Mouse (Mus musculus): ENCODE results near the gene Phc1. TPM values are rescaled to one million over a fixed set of nuclear protein-coding genes. Genes with fewer than 3 reads are reported as not detected.
"Not testable (repeated sequence)": the region's sequence is repeated elsewhere in the genome, so short reads cannot be mapped to it uniquely, and the experiment has no call there.

Gene Phc1
- polyA plus RNA-seq, 1 experiment from 2014 or later: 36.1 TPM

GRCm38 (mm10) chr6:122355909-122356308 is 15.5 kb upstream of the Phc1 start:
- Histone ChIP-seq H3K27ac (replicated peaks) (no peak overlapping the region), H3K27me3 (no peaks in the 10 kb centered on the region), H3K36me3 (no peaks in the 10 kb centered on the region), H3K4me1 (no peaks in the 10 kb centered on the region), H3K9ac (replicated peaks) (no peak overlapping the region), H3K4me3 (no peak overlapping the region), H3K9me3 (no peaks in the 10 kb centered on the region), H3K4me2 (replicated peaks) (no peak overlapping the region)
- ATAC-seq (replicated peaks): no peak
- 66% methylated on average over 9 of the region's 9 CpGs for WGBS

- H3K9me3 ChIP-seq; H3K4me3 ChIP-seq; H3K27ac ChIP-seq (replicated peaks); H3K9ac ChIP-seq (replicated peaks); H3K36me3 ChIP-seq; H3K4me2 ChIP-seq (replicated peaks); H3K27me3 ChIP-seq; H3K4me1 ChIP-seq; ATAC-seq (replicated peaks): not testable (repeated sequence)
- 62% methylated on average over 1 of the region's 1 CpGs for WGBS
These were observed 7.0 kb upstream of the Phc1 start for GRCm38 (mm10) chr6:122347326-122347725.

GRCm38 (mm10) chr6:122346399-122346798 is 6.0 kb upstream of the Phc1 start:
- no peak overlapping the region for H3K9ac ChIP-seq (replicated peaks)
- no peak overlapping the region for H3K4me3 ChIP-seq
- no peak overlapping the region for H3K4me2 ChIP-seq (replicated peaks)
- no peak for ATAC-seq (replicated peaks)
- WGBS: 86% methylated on average over 7 of the region's 7 CpGs
- no peaks in the 10 kb centered on the region for H3K36me3 ChIP-seq
- H3K27ac ChIP-seq (replicated peaks): no peak overlapping the region
- peaks cover 3% of the 10 kb centered on the region; the same call in 1 of the 2 replicates for H3K4me1 ChIP-seq
- H3K27me3 ChIP-seq: no peaks in the 10 kb centered on the region
- no peaks in the 10 kb centered on the region for H3K9me3 ChIP-seq

- no peak for ATAC-seq (replicated peaks)
- Histone ChIP-seq H3K4me3 (no peak overlapping the region), H3K27me3 (no peaks in the 10 kb centered on the region), H3K4me1 (peaks cover 8% of the 10 kb centered on the region), H3K27ac (replicated peaks) (no peak overlapping the region), H3K9ac (replicated peaks) (no peak overlapping the region), H3K36me3 (no peaks in the 10 kb centered on the region), H3K9me3 (no peaks in the 10 kb centered on the region), H3K4me2 (replicated peaks) (no peak overlapping the region)
- 88% methylated on average over 6 of the region's 6 CpGs for WGBS
These were observed 5.4 kb upstream of the Phc1 start for GRCm38 (mm10) chr6:122345731-122346130.

GRCm38 (mm10) chr6:122344386-122345116 is 4.2 kb upstream of the Phc1 start:
- Histone ChIP-seq H3K4me2 (replicated peaks) (no peak overlapping the region), H3K4me1 (peaks cover 10% of the 10 kb centered on the region), H3K4me3 (no peak overlapping the region), H3K36me3 (no peaks in the 10 kb centered on the region), H3K27me3 (no peaks in the 10 kb centered on the region), H3K27ac (replicated peaks) (no peak overlapping the region), H3K9ac (replicated peaks) (no peak overlapping the region), H3K9me3 (no peaks in the 10 kb centered on the region)
- 56% methylated on average over 9 of the region's 9 CpGs for WGBS
- no peak for ATAC-seq (replicated peaks)

- Histone ChIP-seq H3K9me3 (no peaks in the 10 kb centered on the region), H3K4me1 (peaks cover 12% of the 10 kb centered on the region), H3K4me2 (replicated peaks) (no peak overlapping the region), H3K9ac (replicated peaks) (no peak overlapping the region), H3K27ac (replicated peaks) (no peak overlapping the region), H3K27me3 (no peaks in the 10 kb centered on the region), H3K36me3 (no peaks in the 10 kb centered on the region), H3K4me3 (no peak overlapping the region)
- no peak for ATAC-seq (replicated peaks)
- 62% methylated on average over 10 of the region's 10 CpGs for WGBS
These were observed 3.4 kb upstream of the Phc1 start for GRCm38 (mm10) chr6:122343719-122344118.

GRCm38 (mm10) chr6:122342125-122342524 is 1.8 kb upstream of the Phc1 start:
- Histone ChIP-seq H3K27me3 (no peaks in the 10 kb centered on the region), H3K36me3 (no peaks in the 10 kb centered on the region)

GRCm38 (mm10) chr6:122341038-122341810 is 863 bp upstream of the Phc1 start:
- Histone ChIP-seq H3K27me3 (no peaks in the 10 kb centered on the region), H3K9ac (replicated peaks) (no peak overlapping the region), H3K4me1 (peaks cover 29% of the 10 kb centered on the region), H3K4me2 (replicated peaks) (peak overlapping the region; percentile 62), H3K27ac (replicated peaks) (peak overlapping the region; percentile 99), H3K4me3 (peak overlapping the region; percentile 72), H3K9me3 (no peaks in the 10 kb centered on the region), H3K36me3 (peaks cover 6% of the 10 kb centered on the region)
- ATAC-seq (replicated peaks): no peak
- 32% methylated on average over 7 of the region's 7 CpGs for WGBS

More at GRCm38 (mm10) chr6:122342125-122342524, 1.8 kb upstream of the Phc1 start:
- Histone ChIP-seq H3K4me1 (peaks cover 28% of the 10 kb centered on the region), H3K27ac (replicated peaks) (no peak overlapping the region), H3K9ac (replicated peaks) (no peak overlapping the region), H3K9me3 (no peaks in the 10 kb centered on the region), H3K4me3 (no peak overlapping the region), H3K4me2 (replicated peaks) (no peak overlapping the region)
- no peak for ATAC-seq (replicated peaks)
- 16% methylated on average over 5 of the region's 5 CpGs for WGBS

GRCm38 (mm10) chr6:122339648-122340341 is 566 bp downstream of the Phc1 start:
- Histone ChIP-seq H3K27me3 (no peaks in the 10 kb centered on the region), H3K4me3 (peak overlapping the region; percentile 72), H3K9me3 (no peaks in the 10 kb centered on the region), H3K27ac (replicated peaks) (peak overlapping the region; percentile 99), H3K9ac (replicated peaks) (peak overlapping the region; percentile 71), H3K4me2 (replicated peaks) (peak overlapping the region; percentile 62), H3K36me3 (peaks cover 12% of the 10 kb centered on the region), H3K4me1 (peaks cover 25% of the 10 kb centered on the region)
- under 1% methylated on average over 50 of the region's 71 CpGs for WGBS
- ATAC-seq (replicated peaks): peak; percentile 88

- H3K36me3 ChIP-seq: peaks cover 18% of the 10 kb centered on the region
- peak overlapping the region; percentile 71 for H3K9ac ChIP-seq (replicated peaks)
- under 1% methylated on average over 46 of the region's 51 CpGs for WGBS
- no peaks in the 10 kb centered on the region for H3K27me3 ChIP-seq
- peak; percentile 83 for ATAC-seq (replicated peaks)
- H3K9me3 ChIP-seq: no peaks in the 10 kb centered on the region
- peaks cover 25% of the 10 kb centered on the region for H3K4me1 ChIP-seq
- H3K4me2 ChIP-seq (replicated peaks): peak overlapping the region; percentile 50
- H3K4me3 ChIP-seq: peak overlapping the region; percentile 72
- H3K27ac ChIP-seq (replicated peaks): peak overlapping the region; percentile 99
These were observed 1.2 kb downstream of the Phc1 start for GRCm38 (mm10) chr6:122339047-122339647.

- WGBS: 23% methylated on average over 6 of the region's 6 CpGs
- no peak overlapping the region for H3K9ac ChIP-seq (replicated peaks)
- ATAC-seq (replicated peaks): no peak
These were observed 2.8 kb downstream of the Phc1 start for GRCm38 (mm10) chr6:122337546-122337945.

More at GRCm38 (mm10) chr6:122337546-122337945, 2.8 kb downstream of the Phc1 start:
- Histone ChIP-seq H3K4me1 (peaks cover 25% of the 10 kb centered on the region), H3K9me3 (no peaks in the 10 kb centered on the region), H3K27ac (replicated peaks) (no peak overlapping the region), H3K4me2 (replicated peaks) (no peak overlapping the region), H3K36me3 (peaks cover 34% of the 10 kb centered on the region), H3K4me3 (no peak overlapping the region), H3K27me3 (no peaks in the 10 kb centered on the region)
